Mouse (Mus musculus) forebrain, embryonic 16.5 days (tissue): ENCODE measurements around the gene 4930556J24Rik. TPM values are rescaled to one million over a fixed set of nuclear protein-coding genes. Genes with fewer than 3 reads are reported as not detected.

Experiments used
- ATAC-seq: fragments of 200-750 bp; cut with Nextera tagmentation; 2 replicates; pipeline ENCODE4 v1.8.0; 2017; ENCODE audit warnings: mild to moderate bottlenecking, moderate library complexity
- H3K27ac ChIP-seq: fragments of 300-500 bp; sonication (generic); 2 replicates; pipeline ENCODE4 v1.5.1; 2014; ENCODE audit warnings: low read length, control low read depth
- H3K27me3 ChIP-seq: fragments of 300-500 bp; sonication (generic); replicated peaks from 2 replicates; pipeline ENCODE4 v1.6.1; 2014; ENCODE audit warnings: low read length; ENCODE audit not compliant: control insufficient read depth, insufficient read depth
- H3K36me3 ChIP-seq: fragments of 300-500 bp; sonication (generic); 2 replicates; pipeline ENCODE4 v1.6.1; 2014; ENCODE audit not compliant: control insufficient read depth, insufficient read depth
- H3K4me1 ChIP-seq: fragments of 300-500 bp; sonication (generic); replicated peaks from 2 replicates; pipeline ENCODE4 v1.6.1; 2014; ENCODE audit warnings: low read length; ENCODE audit not compliant: control insufficient read depth, insufficient read depth
- H3K4me2 ChIP-seq: fragments of 300-500 bp; sonication (generic); 2 replicates; pipeline ENCODE4 v1.6.1; 2014; ENCODE audit warnings: mild to moderate bottlenecking, low read length, control low read depth
- H3K4me3 ChIP-seq: fragments of 300-500 bp; sonication (generic); replicated peaks from 2 replicates; pipeline ENCODE4 v1.5.1; 2014; ENCODE audit warnings: mild to moderate bottlenecking, low read length, control low read depth
- H3K9ac ChIP-seq: fragments of 300-500 bp; sonication (generic); replicated peaks from 2 replicates; pipeline ENCODE4 v1.6.1; 2014; ENCODE audit warnings: low read depth, low read length, control low read depth
- H3K9me3 ChIP-seq: fragments of 300-500 bp; sonication (generic); 2 replicates; pipeline ENCODE4 v1.6.1; 2016; ENCODE audit warnings: low read length; ENCODE audit not compliant: control insufficient read depth
- WGBS: fragments of 180-500 bp; shearing (Covaris S2); extraction: QIAGEN DNeasy Blood & Tissue Kit; methylation state at CpG from one replicate; pipeline ENCODE4 v1.1.7; 2014; 5-methylcytosine and 5-hydroxymethylcytosine counted together
- polyA plus RNA-seq: library from polyadenylated mRNA; unstranded; fragments of >200 nt; fragmentation: Nextera tagmentation; extraction: Ambion mirVana; gene quantifications from 2 replicates; pipeline ENCODE4 v1.2.1, GENCODE M21; 2015

The 4930556J24Rik gene
- polyA plus RNA-seq, 1 experiment from 2014 or later, result 0.30 TPM

DNA sequence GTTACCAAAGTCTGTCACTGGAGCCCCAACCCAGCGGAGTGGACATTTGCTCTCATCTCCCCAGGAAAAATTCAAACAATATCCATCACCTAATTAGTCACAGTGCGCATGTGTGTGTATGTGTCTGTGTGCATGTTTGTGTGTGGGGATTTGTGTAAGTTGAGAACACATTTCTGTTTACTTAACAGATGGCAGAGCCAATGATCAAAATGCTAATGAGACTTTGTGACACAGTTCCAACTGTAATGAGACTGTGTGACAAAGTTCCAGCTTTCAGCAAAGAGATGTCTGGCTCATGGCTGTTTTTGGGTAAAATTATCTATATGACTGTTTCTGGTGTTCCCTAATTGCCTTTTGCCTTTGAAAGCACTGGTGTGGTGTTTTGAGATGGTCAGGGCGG, 40.3 kb downstream of the 4930556J24Rik start:
- no peak overlapping the region for H3K4me3 ChIP-seq
- no peaks in the 10 kb centered on the region for H3K36me3 ChIP-seq
- H3K9ac ChIP-seq, result no peak overlapping the region
- peak; percentile 74 for ATAC-seq
- H3K4me1 ChIP-seq, result peaks cover 15% of the 10 kb centered on the region
- 62% methylated on average over 3 of the region's 3 CpGs for WGBS
- peak overlapping the region; percentile 23; the same call in 1 of the 2 replicates for H3K27ac ChIP-seq
- no peaks in the 10 kb centered on the region for H3K9me3 ChIP-seq
- H3K27me3 ChIP-seq, result 0 out of 2 replicates have a peak, but pooled peaks cover 7% of the 10 kb centered on the region
- H3K4me2 ChIP-seq, result peak overlapping the region; percentile 23; the same call in 1 of the 2 replicates

DNA sequence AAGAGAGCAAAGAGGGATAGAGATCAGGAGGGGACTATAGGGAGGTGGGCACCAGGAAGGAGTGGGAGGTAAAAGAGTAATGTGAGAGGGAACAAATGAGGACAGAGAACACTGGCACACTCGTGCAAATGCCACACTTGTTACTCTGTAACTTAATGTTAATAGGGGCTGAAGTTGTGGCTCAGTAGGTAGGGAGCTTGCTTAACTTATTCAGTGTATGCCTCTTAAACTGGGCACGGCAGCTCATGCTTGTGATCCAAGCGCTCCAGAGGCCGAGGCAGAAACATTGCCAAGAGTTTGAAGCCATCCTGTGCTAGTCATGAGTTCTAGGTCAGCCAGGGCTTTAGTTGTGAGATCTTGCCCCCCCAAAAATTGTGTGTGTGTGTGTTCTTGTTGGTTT, 41.4 kb downstream of the 4930556J24Rik start:
- 65% methylated on average over 4 of the region's 4 CpGs for WGBS
- Histone ChIP-seq H3K9ac (no peak overlapping the region), H3K4me3 (no peak overlapping the region), H3K9me3 (no peaks in the 10 kb centered on the region), H3K27ac (no peak overlapping the region), H3K4me2 (no peak overlapping the region), H3K36me3 (no peaks in the 10 kb centered on the region), H3K27me3 (0 out of 2 replicates have a peak, but pooled peaks cover 7% of the 10 kb centered on the region), H3K4me1 (peaks cover 19% of the 10 kb centered on the region)
- no peak for ATAC-seq

DNA sequence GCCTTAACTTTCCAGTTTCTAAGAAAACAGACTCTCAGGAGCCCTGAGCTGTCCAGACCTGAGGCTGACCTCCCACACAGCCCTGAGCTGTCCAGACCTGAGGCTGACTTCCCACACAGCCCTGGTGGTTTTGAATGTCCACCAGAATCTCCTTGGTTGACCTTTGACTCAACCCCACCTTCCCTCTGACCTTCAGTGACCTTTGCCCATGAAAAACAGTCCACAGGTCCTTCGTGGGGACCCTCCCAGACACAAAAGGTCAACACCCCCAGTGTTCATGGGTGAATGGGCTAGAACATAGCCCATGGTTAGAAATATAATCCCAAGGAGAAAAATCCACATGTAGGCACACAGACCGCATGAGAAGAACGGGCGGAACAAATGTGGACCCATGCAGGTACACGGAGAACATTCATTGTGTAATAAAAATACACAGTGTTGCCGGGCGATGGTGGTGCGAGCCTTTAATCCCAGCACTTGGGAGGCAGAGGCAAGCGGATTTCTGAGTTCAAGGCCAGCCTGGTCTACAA, 42.8 kb downstream of the 4930556J24Rik start:
- 94% methylated on average over 9 of the region's 9 CpGs for WGBS
- Histone ChIP-seq H3K36me3 (no peaks in the 10 kb centered on the region), H3K9ac (no peak overlapping the region), H3K27me3 (0 out of 2 replicates have a peak, but pooled peaks cover 5% of the 10 kb centered on the region), H3K4me3 (no peak overlapping the region), H3K4me2 (no peak overlapping the region), H3K4me1 (peaks cover 19% of the 10 kb centered on the region), H3K9me3 (no peaks in the 10 kb centered on the region), H3K27ac (no peak overlapping the region)
- no peak for ATAC-seq

DNA sequence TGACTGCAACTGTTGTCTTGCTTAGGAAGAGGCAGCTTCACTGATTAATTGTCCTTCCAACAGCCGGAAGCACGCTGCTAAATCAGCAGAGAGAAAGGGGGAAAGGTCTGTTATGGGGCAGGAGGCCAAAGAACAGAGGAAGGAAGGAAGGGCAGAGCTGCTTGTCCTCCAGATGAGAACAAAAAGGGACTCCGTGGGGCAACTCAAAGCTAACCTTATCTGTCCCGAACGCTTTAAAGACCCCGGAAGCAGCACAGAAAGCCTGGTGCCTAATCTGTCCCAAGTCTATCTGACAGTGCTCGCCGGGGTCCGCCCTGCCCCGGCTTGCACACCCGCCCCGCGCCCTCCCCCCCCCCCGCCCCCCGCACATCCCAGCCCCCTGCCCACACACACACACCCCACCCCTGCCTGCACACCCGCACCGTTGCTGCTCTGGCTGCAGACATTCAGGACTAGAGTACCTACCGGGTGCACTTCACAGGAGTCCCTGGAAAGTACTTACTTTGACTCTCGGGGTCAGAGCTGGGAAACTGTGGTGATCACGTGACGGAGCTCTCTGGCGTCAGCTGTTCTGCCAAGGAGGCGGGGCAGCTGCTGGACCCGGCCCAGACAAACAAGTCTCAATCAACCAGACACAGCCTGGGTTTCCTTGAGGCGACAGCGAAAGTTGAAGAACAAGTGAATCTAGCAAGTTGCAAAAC, 44.9 kb downstream of the 4930556J24Rik start, which contains the start of gene Tcn2:
TSS of gene Tcn2 (minus strand) at position 649 of the 701 bp plus-strand sequence.
- H3K9me3 ChIP-seq, result no peaks in the 10 kb centered on the region
- H3K4me2 ChIP-seq, result peak within 1 kb of the TSS; percentile 49
- peaks cover 19% of the 10 kb centered on the region for H3K4me1 ChIP-seq
- H3K4me3 ChIP-seq, result peak within 1 kb of the TSS; percentile 42
- H3K27ac ChIP-seq, result no peak within 1 kb of the TSS
- under 1% methylated on average over 23 of the region's 26 CpGs for WGBS
- 0 out of 2 replicates have a peak, but pooled peaks cover 3% of the 10 kb centered on the region for H3K27me3 ChIP-seq
- H3K9ac ChIP-seq, result peak within 1 kb of the TSS; percentile 51
- no peaks in the 10 kb centered on the region for H3K36me3 ChIP-seq
- peak; percentile 60 for ATAC-seq

DNA sequence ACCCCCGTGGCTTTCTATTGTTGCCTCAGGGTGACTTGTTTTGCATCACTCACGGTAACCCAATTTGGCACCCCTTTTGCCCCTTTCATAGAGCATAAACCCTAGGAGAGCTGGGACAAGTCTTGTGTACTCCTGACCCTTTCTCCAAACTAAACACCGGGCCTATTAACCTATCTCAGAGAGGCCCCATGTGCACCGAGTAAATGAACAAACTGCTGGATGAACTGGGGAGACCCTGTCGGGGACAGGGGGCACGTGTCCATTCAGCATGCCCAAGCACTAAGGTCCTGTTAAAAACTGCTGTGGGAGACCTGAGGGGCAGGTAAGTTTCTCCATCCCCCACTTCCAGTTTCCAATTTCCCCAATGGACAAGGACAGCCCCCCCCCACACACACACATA, 45.6 kb downstream of the 4930556J24Rik start:
- Histone ChIP-seq H3K9me3 (no peaks in the 10 kb centered on the region), H3K4me2 (no peak overlapping the region), H3K9ac (no peak overlapping the region), H3K27ac (no peak overlapping the region), H3K27me3 (0 out of 2 replicates have a peak, but pooled peaks cover 3% of the 10 kb centered on the region), H3K4me1 (peaks cover 14% of the 10 kb centered on the region), H3K36me3 (no peaks in the 10 kb centered on the region), H3K4me3 (no peak overlapping the region)
- 25% methylated on average over 6 of the region's 6 CpGs for WGBS
- ATAC-seq, result no peak

DNA sequence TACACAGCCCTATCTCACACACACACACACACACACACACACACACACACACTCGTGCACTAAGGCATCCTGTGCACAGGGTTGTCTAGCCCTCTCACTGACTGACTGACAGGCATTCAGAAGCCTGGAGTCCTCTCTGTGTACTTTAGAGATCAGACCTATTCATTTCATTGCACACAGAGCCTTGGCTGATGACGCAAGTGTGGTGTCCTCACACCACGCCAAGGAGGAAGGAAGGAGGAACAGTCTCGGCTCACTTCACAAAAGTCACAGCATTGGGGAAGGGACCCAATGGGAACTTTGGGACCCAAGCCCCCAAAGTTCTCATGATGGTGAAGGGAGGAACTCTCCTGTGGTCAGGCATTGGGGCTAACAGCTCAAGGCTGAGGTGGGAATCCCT, 46.6 kb downstream of the 4930556J24Rik start:
- peaks cover 13% of the 10 kb centered on the region for H3K4me1 ChIP-seq
- H3K27me3 ChIP-seq, result 0 out of 2 replicates have a peak, but pooled peaks cover 3% of the 10 kb centered on the region
- no peak overlapping the region for H3K4me3 ChIP-seq
- H3K9me3 ChIP-seq, result no peaks in the 10 kb centered on the region
- H3K9ac ChIP-seq, result no peak overlapping the region
- no peak for ATAC-seq
- no peaks in the 10 kb centered on the region for H3K36me3 ChIP-seq
- 82% methylated on average over 4 of the region's 4 CpGs for WGBS
- H3K4me2 ChIP-seq, result no peak overlapping the region
- H3K27ac ChIP-seq, result no peak overlapping the region

DNA sequence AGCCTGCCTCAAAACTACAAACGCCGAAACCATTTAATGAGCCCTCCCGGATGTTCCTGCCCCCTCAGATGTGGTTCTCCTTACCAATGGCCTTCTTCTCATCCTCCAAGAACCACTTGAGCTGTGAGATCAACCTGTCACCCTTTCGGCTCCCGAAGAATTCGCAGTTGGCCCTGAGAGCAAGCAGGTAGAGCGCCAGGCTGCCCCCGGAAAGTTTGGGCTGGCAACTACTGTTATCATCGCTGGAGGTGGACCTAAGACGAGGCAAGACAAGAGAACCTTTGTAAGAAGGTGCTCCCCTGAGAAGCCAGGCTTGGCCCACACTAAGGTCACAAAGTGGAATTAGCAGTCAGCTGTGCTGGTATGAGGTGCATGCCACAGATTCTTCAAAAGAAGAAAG, 50.7 kb downstream of the 4930556J24Rik start:
- ATAC-seq, result no peak

DNA sequence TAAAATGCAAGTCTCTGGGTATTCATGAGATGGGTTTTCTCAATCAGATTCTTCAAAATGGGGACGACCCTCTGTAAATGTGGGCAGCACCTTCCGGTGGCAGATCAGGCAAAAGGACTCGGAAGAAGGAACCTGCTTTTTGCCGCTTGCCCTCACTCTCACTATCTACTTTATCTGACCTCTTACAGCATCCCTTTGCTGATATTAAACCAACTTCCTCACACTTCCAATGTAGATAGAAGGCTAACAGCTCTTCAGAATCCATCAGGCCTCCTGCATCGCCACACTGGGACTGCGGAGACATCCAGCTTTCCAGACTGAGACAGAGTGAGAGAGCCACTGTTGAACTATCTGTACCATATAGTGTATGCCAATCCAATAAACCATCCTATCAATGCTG, 53.8 kb downstream of the 4930556J24Rik start:
- H3K9me3 ChIP-seq, result no peaks in the 10 kb centered on the region
- ATAC-seq, result no peak
- H3K4me3 ChIP-seq, result no peak overlapping the region
- H3K36me3 ChIP-seq, result no peaks in the 10 kb centered on the region
- H3K27me3 ChIP-seq, result no peaks in the 10 kb centered on the region
- 96% methylated on average over 6 of the region's 6 CpGs for WGBS
- no peak overlapping the region for H3K27ac ChIP-seq
- no peaks in the 10 kb centered on the region for H3K4me1 ChIP-seq
- H3K9ac ChIP-seq, result no peak overlapping the region
- no peak overlapping the region for H3K4me2 ChIP-seq

More for the DNA sequence above, 50.7 kb downstream of the 4930556J24Rik start:
- Histone ChIP-seq H3K9ac (no peak overlapping the region), H3K9me3 (no peaks in the 10 kb centered on the region), H3K4me2 (no peak overlapping the region), H3K4me3 (no peak overlapping the region), H3K27ac (no peak overlapping the region), H3K4me1 (peaks cover under 1% of the 10 kb centered on the region), H3K36me3 (no peaks in the 10 kb centered on the region), H3K27me3 (no peaks in the 10 kb centered on the region)
- WGBS, result 92% methylated on average over 10 of the region's 10 CpGs

DNA sequence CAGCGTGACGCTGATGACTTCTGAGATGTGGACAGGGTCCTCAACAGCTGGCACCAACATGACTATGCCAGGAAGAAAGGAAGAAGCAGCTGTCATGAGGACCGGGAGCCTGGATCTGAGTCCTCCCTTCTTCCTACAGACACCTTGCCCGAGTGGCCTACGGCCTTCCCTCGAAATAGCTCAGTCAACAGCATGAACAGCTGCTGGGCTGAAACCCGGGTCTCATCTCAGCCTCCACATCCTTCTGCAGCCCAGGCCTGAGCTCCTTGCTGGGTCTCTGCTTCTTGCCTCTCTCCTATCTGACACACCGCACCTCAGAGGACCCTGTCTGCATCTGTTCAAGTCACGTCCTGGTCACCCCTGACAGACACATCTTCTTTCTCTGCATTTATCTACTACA, 54.5 kb downstream of the 4930556J24Rik start:
- H3K9ac ChIP-seq, result no peak overlapping the region

More for the DNA sequence above, 54.5 kb downstream of the 4930556J24Rik start:
- ATAC-seq, result no peak
- H3K36me3 ChIP-seq, result no peaks in the 10 kb centered on the region
- no peaks in the 10 kb centered on the region for H3K4me1 ChIP-seq
- no peak overlapping the region for H3K27ac ChIP-seq
- no peak overlapping the region for H3K4me3 ChIP-seq
- 94% methylated on average over 9 of the region's 9 CpGs for WGBS
- H3K27me3 ChIP-seq, result no peaks in the 10 kb centered on the region
- no peaks in the 10 kb centered on the region for H3K9me3 ChIP-seq
- H3K4me2 ChIP-seq, result no peak overlapping the region
